Mouse (Mus musculus): ENCODE data around the gene Elmo2.

The Elmo2 gene

DNA sequence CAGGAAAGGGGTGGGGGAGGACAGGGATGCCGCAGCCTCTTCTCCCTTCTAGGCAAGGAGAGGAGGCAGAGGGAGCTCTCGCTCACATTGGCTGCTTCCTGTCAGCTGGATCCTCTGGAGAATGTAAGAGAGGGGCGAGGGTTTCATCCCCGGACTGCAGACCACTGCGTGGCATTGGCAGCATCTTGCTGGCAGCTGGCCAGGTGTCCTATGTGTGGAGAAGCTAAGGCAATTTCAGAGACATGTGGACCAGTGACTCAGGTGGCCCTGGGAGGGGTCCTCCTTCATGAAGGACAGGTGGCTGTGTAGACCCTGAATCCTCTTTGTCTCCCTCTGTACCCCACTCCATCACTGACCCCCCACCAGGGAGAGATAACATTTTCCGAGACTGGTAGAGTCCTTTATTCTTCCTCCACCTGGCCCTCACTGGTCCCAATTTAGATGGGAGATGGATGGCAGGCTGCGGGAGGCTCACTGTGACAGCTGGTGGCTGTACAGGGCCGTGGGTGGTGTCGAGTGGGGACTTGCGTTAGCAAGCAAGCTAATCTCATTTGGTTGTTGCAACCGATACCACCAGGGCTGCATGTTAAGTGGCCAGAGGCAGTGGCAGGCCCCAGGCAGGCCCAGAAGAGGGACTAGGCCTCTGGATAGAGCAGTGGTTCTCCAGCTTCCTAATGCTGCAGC lies 69.0 kb downstream of the Elmo2 start:
- ChIA-PET CTCF (interaction anchor here in 2 of 4 experiments (0.7 to 1.5 kb wide), 4 partner anchors 18 to 182 kb away, joined by 3 to 4 read pairs (median 3); no protein-coding TSS in a partner anchor), POLR2A (interaction anchor here in 2 of 4 experiments (0.9 to 1.0 kb wide), 2 partner anchors 36 to 46 kb away, joined by 3 read pairs; no protein-coding TSS in a partner anchor)

DNA sequence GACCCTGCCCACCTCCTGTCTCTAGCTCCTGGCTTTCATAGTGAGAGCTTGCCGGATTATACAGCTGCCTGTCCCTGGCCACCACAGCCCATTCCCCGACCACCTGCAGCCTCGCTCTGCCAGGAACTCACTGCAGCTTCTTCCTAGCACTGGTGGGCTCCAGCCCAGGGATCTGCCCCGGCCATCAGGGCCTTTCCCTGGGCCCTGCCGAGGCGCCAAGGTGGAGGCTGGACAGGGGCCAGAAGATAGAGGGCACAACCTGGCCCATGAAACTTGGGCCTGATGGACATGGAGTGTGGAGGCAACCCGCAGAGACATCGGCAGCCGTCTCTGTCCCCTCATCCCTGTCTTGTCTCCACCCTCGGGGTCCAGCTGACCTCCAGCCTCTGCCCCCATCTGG lies 70.1 kb downstream of the Elmo2 start:
- ChIA-PET POLR2A (no interaction called here), CTCF (interaction anchor here in 3 of 4 experiments (0.6 to 0.9 kb wide), 3 partner anchors 81 to 338 kb away, joined by 3 to 4 read pairs (median 3); no protein-coding TSS in a partner anchor)

DNA sequence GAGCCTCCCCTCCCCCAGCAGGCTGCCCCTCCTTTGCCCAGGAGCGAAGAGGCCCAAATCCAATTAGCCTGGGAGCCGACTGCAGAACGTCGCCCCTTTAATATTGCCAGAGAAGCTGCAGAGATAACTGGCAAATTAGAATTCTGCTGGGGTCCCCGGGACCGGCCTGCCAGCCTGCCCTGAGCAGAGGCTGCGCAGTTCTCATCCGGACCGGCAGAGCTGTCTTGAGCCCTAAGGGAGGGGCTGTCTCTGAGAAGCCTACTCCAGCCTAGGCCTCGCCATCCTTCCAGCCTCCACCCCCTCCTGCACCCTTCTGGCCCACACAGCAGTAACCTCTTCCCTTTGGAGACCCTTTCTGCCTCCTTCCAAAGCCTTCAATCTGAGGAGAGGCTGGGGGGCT lies 72.4 kb downstream of the Elmo2 start:
- ChIA-PET POLR2A (interaction anchor here in 1 of 4 experiments (0.6 to 0.7 kb wide), 2 partner anchors 73 to 714 kb away, joined by 3 read pairs; partner anchors contain the start of gene Elmo2), CTCF (interaction anchor here in 2 of 4 experiments (0.5 to 1.2 kb wide), 3 partner anchors 16 to 179 kb away, joined by 4 to 5 read pairs (median 4); no protein-coding TSS in a partner anchor)

DNA sequence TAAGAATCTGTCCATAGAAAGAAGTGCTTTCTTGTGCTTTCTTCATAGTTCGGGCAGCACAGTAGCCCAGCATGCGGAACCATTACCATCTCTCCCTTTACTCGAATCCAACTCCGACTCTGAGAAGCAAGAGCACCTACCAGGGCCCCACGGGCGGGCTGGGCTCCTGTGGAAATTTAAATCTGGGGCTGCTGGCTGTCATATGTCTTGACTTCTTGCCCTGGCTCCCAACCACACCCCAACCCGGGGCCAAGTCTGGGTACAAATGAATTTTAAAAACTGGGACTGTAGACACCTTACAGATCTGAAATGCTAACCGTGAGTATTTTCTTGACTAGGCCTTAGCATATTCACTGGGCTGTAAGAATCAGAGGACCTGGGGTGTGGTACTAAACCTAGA lies 73.0 kb downstream of the Elmo2 start:
- POLR2A ChIA-PET = interaction anchor here in 1 of 4 experiments (1.6 kb wide), 1 partner anchor 9 kb away, joined by 4 read pairs; no protein-coding TSS in a partner anchor
- CTCF ChIA-PET = interaction anchor here in 1 of 4 experiments (1.2 kb wide), 1 partner anchor 84 kb away, joined by 4 read pairs; no protein-coding TSS in a partner anchor

DNA sequence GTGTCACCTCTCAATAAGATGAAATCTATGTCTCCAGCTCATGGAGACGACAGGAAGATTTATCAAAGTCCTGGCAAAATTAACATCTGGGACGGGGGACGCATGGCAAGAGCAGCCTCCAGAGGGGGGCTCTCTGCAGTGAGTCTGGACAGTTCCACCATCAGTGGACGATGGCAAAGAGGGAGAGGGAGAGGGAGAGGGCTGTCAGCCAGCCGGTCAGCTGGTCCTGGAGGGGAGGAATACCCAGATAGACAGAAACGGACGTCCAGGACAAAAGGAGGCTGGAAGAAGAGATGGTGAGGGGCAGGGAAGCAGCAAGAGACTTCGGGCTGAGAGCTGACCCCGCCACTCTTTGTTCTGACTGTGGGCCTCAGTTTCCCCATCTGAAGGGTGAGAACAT lies 73.5 kb downstream of the Elmo2 start:
- ChIA-PET POLR2A (interaction anchor here in 1 of 4 experiments (1.6 kb wide), 1 partner anchor 9 kb away, joined by 4 read pairs; no protein-coding TSS in a partner anchor), CTCF (interaction anchor here in 1 of 4 experiments (0.8 kb wide), 1 partner anchor 314 kb away, joined by 3 read pairs; no protein-coding TSS in a partner anchor)

DNA sequence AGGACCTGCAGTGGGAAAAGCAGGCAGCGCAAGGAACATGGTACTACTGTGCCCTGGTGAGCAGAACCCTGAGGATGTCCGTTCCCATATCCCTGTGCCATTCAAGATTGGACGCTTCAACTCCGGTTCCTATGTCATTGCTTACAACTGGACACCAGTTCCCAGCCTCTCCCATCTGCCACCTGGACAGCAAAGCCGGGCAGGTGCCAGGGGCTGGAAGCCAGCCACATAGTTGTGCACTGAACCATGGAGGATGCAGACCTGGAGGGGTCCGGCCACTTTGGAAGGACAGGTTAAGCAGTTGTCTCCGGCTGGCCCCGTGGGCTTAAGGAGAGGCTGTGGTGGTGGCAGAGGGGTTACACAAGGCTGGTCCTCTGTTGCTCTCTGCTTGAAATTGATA lies 73.9 kb downstream of the Elmo2 start:
- ChIA-PET CTCF (interaction anchor here in 2 of 4 experiments (0.5 to 0.8 kb wide), 3 partner anchors 81 to 314 kb away, joined by 3 read pairs; no protein-coding TSS in a partner anchor), POLR2A (interaction anchor here in 1 of 4 experiments (1.6 kb wide), 1 partner anchor 10 kb away, joined by 4 read pairs; no protein-coding TSS in a partner anchor)

DNA sequence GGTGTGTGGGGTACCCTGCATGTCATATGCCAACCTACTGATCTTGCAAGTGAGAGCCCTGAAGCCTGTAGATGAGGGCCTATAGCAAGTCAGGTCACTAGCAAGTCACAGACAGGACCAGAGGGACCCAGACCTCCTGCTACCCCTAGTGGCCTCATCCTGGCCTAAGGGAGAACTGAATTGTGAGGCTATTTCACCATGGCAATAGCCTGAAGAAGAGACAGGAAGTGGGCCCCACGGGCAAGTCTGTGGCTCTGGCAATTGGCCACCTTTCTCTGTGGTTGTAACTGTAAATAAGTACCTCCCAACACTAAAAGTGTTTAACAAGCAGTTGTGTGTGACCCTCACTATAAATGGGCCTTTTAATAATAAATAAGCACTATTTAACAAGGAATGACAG lies 75.4 kb downstream of the Elmo2 start:
- CTCF ChIA-PET = no interaction called here
- POLR2A ChIA-PET = no interaction called here

DNA sequence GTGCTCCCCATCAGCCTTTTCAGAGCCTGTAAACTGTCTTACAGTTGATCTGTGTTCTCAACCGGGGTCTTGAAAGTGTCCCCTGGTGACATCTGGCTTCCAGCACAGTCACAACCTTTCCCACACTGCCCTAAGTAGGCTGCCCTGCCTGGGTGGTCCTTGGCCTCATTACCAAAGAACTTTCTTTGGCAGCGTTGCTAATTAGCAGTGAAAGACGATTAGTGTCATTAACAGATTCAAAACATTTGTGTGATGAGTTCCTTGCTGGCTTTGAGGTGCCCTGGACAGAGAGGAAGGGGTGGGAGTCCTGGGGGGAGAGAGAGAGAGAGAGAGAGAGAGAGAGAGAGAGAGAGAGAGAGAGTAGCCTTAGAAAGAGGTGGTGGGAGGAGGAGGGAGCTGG lies 77.3 kb downstream of the Elmo2 start:
- POLR2A ChIA-PET = interaction anchor here in 2 of 4 experiments (0.6 kb wide), 2 partner anchors 171 to 202 kb away, joined by 3 read pairs; no protein-coding TSS in a partner anchor
- CTCF ChIA-PET = interaction anchor here in 2 of 4 experiments (0.6 to 0.7 kb wide), 3 partner anchors 94 to 293 kb away, joined by 3 to 5 read pairs (median 3); no protein-coding TSS in a partner anchor

DNA sequence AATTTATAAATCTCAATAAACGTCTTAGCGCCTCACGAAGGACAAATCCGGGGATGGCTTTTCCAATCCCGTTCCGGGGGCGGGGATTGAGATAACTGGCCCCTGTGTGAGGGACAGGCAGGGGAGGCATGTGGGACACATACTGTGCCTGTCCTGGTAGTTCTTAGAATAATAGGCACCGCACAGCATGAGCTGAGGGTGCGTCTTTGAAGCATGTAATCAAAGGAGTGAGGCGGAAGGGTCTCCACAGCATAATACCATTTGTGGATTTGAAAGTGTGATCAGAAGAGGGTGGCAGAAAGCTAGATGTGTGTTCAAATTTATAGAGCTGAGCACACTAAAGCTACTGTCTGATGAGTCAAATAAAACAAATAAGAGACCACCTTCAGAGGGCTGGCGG lies 79.9 kb downstream of the Elmo2 start:
- CTCF ChIA-PET = no interaction called here
- POLR2A ChIA-PET = no interaction called here

DNA sequence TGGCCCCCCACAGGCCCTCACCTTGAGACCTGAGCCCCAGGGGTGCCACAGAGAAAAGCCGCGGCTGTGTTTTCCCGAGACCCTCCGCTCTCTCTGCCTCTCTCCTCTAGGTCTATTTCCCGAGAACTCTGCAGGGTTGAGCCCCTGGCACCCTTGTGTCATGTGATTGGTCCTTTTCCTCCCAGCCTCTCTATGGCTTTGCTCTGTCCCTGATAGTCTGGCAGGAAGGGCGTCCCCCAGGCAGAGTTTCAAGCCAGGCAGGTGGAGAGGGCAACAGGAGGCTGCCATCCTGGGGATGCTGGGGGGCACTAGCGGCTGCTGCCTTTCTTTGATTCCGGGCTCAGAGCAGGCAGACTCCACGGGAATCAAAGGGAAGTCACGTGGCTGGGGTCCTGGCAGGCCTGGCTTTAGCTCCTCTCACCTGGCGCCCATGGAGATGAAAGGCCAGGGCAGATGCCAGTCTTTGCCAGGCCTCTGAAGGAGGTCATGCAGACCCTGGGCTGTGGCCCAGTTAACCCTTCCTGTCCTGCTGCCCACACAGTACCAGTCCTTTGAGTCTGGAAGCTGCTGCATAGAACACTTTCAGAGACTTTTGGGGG lies 83.1 kb downstream of the Elmo2 start:
- CTCF ChIA-PET = no interaction called here
- POLR2A ChIA-PET = interaction anchor here in 1 of 4 experiments (0.6 kb wide), 1 partner anchor 44 kb away, joined by 4 read pairs; no protein-coding TSS in a partner anchor

DNA sequence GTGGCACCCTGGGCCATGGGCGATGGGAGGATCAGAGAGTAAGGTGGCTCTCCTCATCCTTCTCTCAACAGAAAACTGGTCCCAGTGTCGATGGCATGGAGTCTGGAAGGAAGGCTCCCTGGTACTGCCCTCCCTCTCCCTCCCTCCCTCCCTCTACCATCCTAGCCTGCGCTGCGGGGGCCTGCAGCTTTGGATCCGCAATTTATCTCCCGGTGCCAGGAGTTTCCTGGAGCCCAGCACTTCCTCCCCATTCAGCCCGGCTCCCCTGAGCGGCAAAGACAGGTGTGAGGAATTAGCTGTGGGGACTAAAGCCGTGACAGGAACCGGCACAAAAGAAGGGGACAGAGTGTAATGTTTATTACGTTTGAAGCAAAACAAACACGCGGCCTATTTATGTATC lies 83.7 kb downstream of the Elmo2 start:
- ChIA-PET POLR2A (interaction anchor here in 1 of 4 experiments (0.6 kb wide), 1 partner anchor 43 kb away, joined by 4 read pairs; no protein-coding TSS in a partner anchor), CTCF (no interaction called here)

DNA sequence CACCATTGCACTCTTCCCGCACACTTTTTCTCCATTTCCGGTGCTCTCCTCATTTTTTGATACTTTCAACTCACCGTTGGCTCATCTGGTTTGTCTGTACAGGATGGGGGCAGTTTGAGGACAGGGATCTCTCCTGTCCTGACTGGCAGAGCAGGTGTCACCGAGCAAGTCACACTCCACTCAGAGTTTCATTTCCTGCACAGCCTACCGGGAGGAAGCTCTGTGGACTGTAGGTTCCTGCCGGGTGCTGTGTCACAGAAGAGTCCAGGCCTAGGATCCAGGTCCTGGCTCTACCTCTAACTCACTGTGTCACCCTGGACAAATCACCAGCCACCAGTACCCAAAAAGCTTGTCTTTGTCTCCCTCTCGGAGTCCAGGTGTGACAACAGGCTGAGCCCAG lies 84.5 kb downstream of the Elmo2 start:
- ChIA-PET CTCF (no interaction called here), POLR2A (interaction anchor here in 1 of 4 experiments (0.6 kb wide), 1 partner anchor 79 kb away, joined by 4 read pairs; no protein-coding TSS in a partner anchor)

DNA sequence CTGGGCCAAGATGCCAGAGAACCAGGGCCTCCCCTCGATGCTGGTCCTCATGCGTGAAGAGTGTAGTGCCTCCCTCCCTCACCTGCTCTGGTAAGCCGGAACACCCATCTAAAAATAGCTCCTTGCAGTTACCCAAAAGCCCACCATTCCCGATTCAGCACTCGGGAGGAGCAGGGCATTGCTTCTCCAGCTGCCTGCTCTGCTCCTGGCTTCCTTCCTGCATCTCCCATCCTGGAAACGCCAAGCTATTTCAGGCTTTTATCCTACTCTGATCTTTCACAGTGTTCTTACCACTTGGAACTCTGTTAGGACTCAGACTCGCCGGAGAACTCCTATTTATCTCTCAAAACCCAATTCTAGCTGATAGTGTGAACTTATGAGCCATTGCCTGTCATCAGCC lies 85.9 kb downstream of the Elmo2 start:
- POLR2A ChIA-PET = no interaction called here

DNA sequence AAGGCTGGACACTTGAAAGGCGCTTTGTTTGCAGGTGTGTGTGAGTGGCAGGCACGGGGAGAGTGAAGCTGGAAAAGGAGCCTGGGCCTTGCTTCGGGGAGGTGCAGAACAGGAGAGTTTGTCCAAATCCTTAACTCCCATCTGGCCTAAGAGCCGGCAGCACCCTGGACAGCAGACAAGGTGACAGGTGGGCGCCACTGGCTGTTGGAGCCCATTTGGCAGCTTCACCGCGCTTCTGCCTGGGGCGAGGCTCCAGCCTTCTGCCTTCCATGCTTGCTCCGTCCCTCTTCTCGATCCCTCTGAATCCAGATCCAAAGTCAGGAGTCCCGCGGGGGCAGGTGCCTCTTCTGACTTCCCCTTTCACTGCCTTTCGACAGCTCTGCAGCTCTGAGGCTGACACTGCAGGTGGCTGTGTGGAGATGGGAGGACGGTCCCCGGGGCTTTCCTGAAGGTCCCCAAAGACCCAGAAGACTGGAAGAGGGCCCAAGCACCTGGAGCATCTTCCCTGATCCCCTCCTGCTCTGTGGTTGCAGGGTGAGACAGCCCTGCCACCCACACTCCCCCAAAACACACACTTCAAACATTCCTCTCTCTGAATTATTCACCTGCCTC lies 86.6 kb downstream of the Elmo2 start:
- ChIA-PET POLR2A (interaction anchor here in 1 of 4 experiments (1.1 kb wide), 1 partner anchor 24 kb away, joined by 3 read pairs; no protein-coding TSS in a partner anchor), CTCF (interaction anchor here in 1 of 4 experiments (2.1 kb wide), 1 partner anchor 278 kb away, joined by 6 read pairs; no protein-coding TSS in a partner anchor)

More for the DNA sequence above, 85.9 kb downstream of the Elmo2 start:
- CTCF ChIA-PET = interaction anchor here in 1 of 4 experiments (2.1 kb wide), 1 partner anchor 279 kb away, joined by 6 read pairs; no protein-coding TSS in a partner anchor

DNA sequence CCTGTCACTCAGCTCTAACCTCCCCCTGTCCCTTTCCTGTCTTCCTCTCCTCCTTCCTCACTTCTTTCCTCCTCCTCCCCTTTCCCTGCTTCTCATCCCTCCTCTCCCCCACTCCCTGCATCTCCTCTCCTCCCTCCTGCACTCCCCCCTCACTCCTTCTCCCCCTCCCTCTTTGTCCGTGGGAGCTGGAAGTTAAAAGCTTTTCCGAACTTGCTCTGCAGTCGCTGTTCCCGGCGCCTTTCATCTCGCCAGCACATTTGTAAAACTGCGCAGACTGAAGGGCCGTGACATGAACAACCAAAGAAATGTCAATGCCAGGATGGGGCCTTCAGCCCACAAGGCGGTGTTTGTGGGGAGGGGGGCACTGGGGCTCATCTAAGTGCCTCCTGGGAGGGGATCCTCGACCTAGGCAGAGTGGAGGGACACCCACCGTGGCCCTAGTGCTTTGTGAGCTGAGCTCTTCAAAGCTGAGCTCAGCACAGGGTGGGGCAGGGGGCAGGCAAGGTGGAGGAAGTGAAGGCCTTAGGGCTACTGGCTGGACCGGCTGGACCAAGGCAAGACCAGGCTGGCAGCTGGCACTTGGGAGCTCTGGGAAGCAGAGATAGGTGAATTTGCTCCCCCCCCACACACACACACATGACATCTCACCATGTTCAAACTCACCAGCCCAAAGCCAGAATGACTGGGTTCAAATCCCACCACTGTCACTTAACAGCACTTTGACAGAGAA lies 87.7 kb downstream of the Elmo2 start:
- POLR2A ChIA-PET = interaction anchor here in 2 of 4 experiments (0.6 to 1.1 kb wide), 3 partner anchors 23 to 1230 kb away, joined by 3 to 5 read pairs (median 3); no protein-coding TSS in a partner anchor
- CTCF ChIA-PET = interaction anchor here in 1 of 4 experiments (1.1 to 2.1 kb wide), 2 partner anchors 111 to 277 kb away, joined by 3 to 6 read pairs; no protein-coding TSS in a partner anchor

All from embryonic stem cell, embryonic (primary cell).